Mouse (Mus musculus) MEL (cell line): ENCODE results near the gene Cdan1. TPM values are rescaled to one million over a fixed set of nuclear protein-coding genes. Genes with fewer than 3 reads are reported as not detected.

Experiments
- DNase-seq: peaks from one replicate; pipeline ENCODE4 v3.0.0; 2011; ENCODE audit warnings: low read depth, low spot score
- H3K27ac ChIP-seq: 2 replicates; pipeline ENCODE4 v1.5.1; 2012; ENCODE audit warnings: low read depth, mild to moderate bottlenecking, control low read depth, low read length, moderate library complexity; ENCODE audit not compliant: control insufficient read depth
- H3K27me3 ChIP-seq, 2 experiments: fragments of 150-350 bp in 1 of 2; sonication (generic) in 1 of 2; 2 replicates each; pipeline ENCODE4 v1.6.1; 2012; ENCODE audit warnings: low read length in 2 of 2, mild to moderate bottlenecking in 2 of 2, improper control_type of control experiment in 1 of 2, moderate library complexity in 1 of 2; ENCODE audit not compliant: insufficient read depth in 2 of 2, control insufficient read depth in 1 of 2
- H3K36me3 ChIP-seq, 2 experiments: 2 replicates each; pipeline ENCODE4 v1.6.1; 2012 to 2014; ENCODE audit warnings: low read length in 2 of 2, improper control_type of control experiment in 1 of 2, inconsistent platforms in 1 of 2, mild to moderate bottlenecking in 1 of 2; ENCODE audit not compliant: insufficient read depth in 2 of 2, control insufficient read depth in 1 of 2
- H3K4me1 ChIP-seq, 2 experiments: fragments of 150-350 bp in 1 of 2; sonication (generic) in 1 of 2; 2 replicates each; pipeline ENCODE4 v1.6.1; 2012; ENCODE audit warnings: low read length in 2 of 2, improper control_type of control experiment in 1 of 2, mild to moderate bottlenecking in 1 of 2; ENCODE audit not compliant: insufficient read depth in 2 of 2, control insufficient read depth in 1 of 2
- H3K4me3 ChIP-seq, 2 experiments: fragments of 150-350 bp in 1 of 2; sonication (generic) in 1 of 2; 2 replicates each; pipeline ENCODE4 v1.5.1; 2012; ENCODE audit warnings: low read depth in 2 of 2, low read length in 2 of 2, mild to moderate bottlenecking in 2 of 2, moderate library complexity in 2 of 2, control low read depth in 1 of 2, improper control_type of control experiment in 1 of 2; ENCODE audit not compliant: control insufficient read depth in 1 of 2, insufficient read depth in 1 of 2
- H3K79me2 ChIP-seq: 2 replicates; pipeline ENCODE4 v1.6.1; 2012; ENCODE audit warnings: mild to moderate bottlenecking, low read length, moderate library complexity; ENCODE audit not compliant: control insufficient read depth, poor library complexity, insufficient read depth
- H3K9ac ChIP-seq: 2 replicates; pipeline ENCODE4 v1.6.1; 2012; ENCODE audit warnings: low read depth, mild to moderate bottlenecking, control low read depth, low read length, moderate library complexity; ENCODE audit not compliant: control insufficient read depth, poor library complexity, severe bottlenecking
- H3K9me3 ChIP-seq: fragments of 150-350 bp; sonication (generic); replicated peaks from 2 replicates; pipeline ENCODE4 v1.6.1; 2012; ENCODE audit warnings: mild to moderate bottlenecking, low read length, improper control_type of control experiment, moderate library complexity; ENCODE audit not compliant: insufficient read depth
- CHD2 ChIP-seq: IDR thresholded peaks from 2 replicates; pipeline ENCODE4 v1.6.1; 2011; ENCODE audit warnings: low read length, improper control_type of control experiment
- E2F4 ChIP-seq: IDR thresholded peaks from 2 replicates; pipeline ENCODE4 v1.6.1; 2011; ENCODE audit warnings: low read depth, low read length, improper control_type of control experiment, borderline replicate concordance
- ELF1 ChIP-seq: IDR thresholded peaks from 2 replicates; pipeline ENCODE4 v1.6.1; 2014; ENCODE audit warnings: low read depth, mild to moderate bottlenecking, inconsistent platforms, low read length, improper control_type of control experiment, moderate library complexity
- ETS1 ChIP-seq: IDR thresholded peaks from 2 replicates; pipeline ENCODE4 v1.6.1; 2012; ENCODE audit warnings: low read depth, mild to moderate bottlenecking, inconsistent platforms, low read length, improper control_type of control experiment, moderate library complexity
- GABPA ChIP-seq: IDR thresholded peaks from 2 replicates; pipeline ENCODE4 v1.6.1; 2012; ENCODE audit warnings: low read depth, mild to moderate bottlenecking, inconsistent platforms, low read length, improper control_type of control experiment, moderate library complexity
- GATA1 ChIP-seq: IDR thresholded peaks from 2 replicates; pipeline ENCODE4 v1.6.1; 2011; ENCODE audit warnings: low read depth, low read length, improper control_type of control experiment
- HCFC1 ChIP-seq: IDR thresholded peaks from 2 replicates; pipeline ENCODE4 v1.6.1; 2012; ENCODE audit warnings: low read depth, mild to moderate bottlenecking, inconsistent platforms, low read length, improper control_type of control experiment, moderate library complexity
- KAT2A ChIP-seq: conservative IDR thresholded peaks from 2 replicates; pipeline ENCODE4 v1.6.1; 2012; ENCODE audit warnings: low read depth, low read length, improper control_type of control experiment, inconsistent platforms
- MAX ChIP-seq: IDR thresholded peaks from 2 replicates; pipeline ENCODE4 v1.6.1; 2011; ENCODE audit warnings: low read length, improper control_type of control experiment
- MAZ ChIP-seq: IDR thresholded peaks from 2 replicates; pipeline ENCODE4 v1.6.1; 2012; ENCODE audit warnings: low read depth, mild to moderate bottlenecking, inconsistent platforms, low read length, improper control_type of control experiment
- MEF2A ChIP-seq: IDR thresholded peaks from 2 replicates; pipeline ENCODE4 v1.6.1; 2014; ENCODE audit warnings: low read depth, mild to moderate bottlenecking, inconsistent platforms, low read length, improper control_type of control experiment; ENCODE audit not compliant: poor library complexity, insufficient replicate concordance, severe bottlenecking; ENCODE audit errors: extremely low read depth
- MXI1 ChIP-seq: IDR thresholded peaks from 2 replicates; pipeline ENCODE4 v1.6.1; 2011; ENCODE audit warnings: mild to moderate bottlenecking, low read depth, low read length, improper control_type of control experiment
- POLR2A ChIP-seq, 2 experiments: IDR thresholded peaks; 2 replicates each; pipeline ENCODE4 v1.6.1; 2011 to 2012; ENCODE audit warnings: low read length in 2 of 2, mild to moderate bottlenecking in 2 of 2, control low read depth in 1 of 2, improper control_type of control experiment in 1 of 2, low read depth in 1 of 2, moderate library complexity in 1 of 2; ENCODE audit not compliant: control insufficient read depth in 1 of 2, insufficient read depth in 1 of 2, poor library complexity in 1 of 2
- POLR2AphosphoS5 ChIP-seq: IDR thresholded peaks from 2 replicates; pipeline ENCODE4 v1.6.1; 2012; ENCODE audit warnings: low read depth, borderline replicate concordance, mild to moderate bottlenecking, inconsistent platforms, low read length, moderate library complexity, mixed read lengths
- RAD21 ChIP-seq: IDR thresholded peaks from 2 replicates; pipeline ENCODE4 v1.6.1; 2011; ENCODE audit warnings: mild to moderate bottlenecking, low read depth, low read length, improper control_type of control experiment
- RCOR1 ChIP-seq: IDR thresholded peaks from 2 replicates; pipeline ENCODE4 v1.6.1; 2012; ENCODE audit warnings: low read depth, mild to moderate bottlenecking, inconsistent platforms, low read length, improper control_type of control experiment
- SIN3A ChIP-seq: IDR thresholded peaks from 2 replicates; pipeline ENCODE4 v1.6.1; 2012; ENCODE audit warnings: low read length, improper control_type of control experiment, inconsistent platforms
- TAL1 ChIP-seq: IDR thresholded peaks from 2 replicates; pipeline ENCODE4 v1.6.1; 2012; ENCODE audit warnings: mild to moderate bottlenecking, inconsistent platforms, low read length, moderate library complexity, mixed read lengths
- TCF12 ChIP-seq: IDR thresholded peaks from 2 replicates; pipeline ENCODE4 v1.6.1; 2014; ENCODE audit warnings: low read depth, mild to moderate bottlenecking, inconsistent platforms, low read length, improper control_type of control experiment, moderate library complexity
- UBTF ChIP-seq: IDR thresholded peaks from 2 replicates; pipeline ENCODE4 v1.6.1; 2012; ENCODE audit warnings: low read depth, mild to moderate bottlenecking, inconsistent platforms, low read length, improper control_type of control experiment, moderate library complexity, borderline replicate concordance; ENCODE audit not compliant: insufficient read depth
- USF1 ChIP-seq: IDR thresholded peaks from 2 replicates; pipeline ENCODE4 v1.6.1; 2014; ENCODE audit warnings: low read depth, mild to moderate bottlenecking, inconsistent platforms, low read length, improper control_type of control experiment, moderate library complexity
- ZNF384 ChIP-seq: IDR thresholded peaks from 2 replicates; pipeline ENCODE4 v1.6.1; 2012; ENCODE audit warnings: low read depth, mild to moderate bottlenecking, inconsistent platforms, low read length, improper control_type of control experiment
- polyA plus RNA-seq, 2 experiments: library from polyadenylated mRNA; stranded (reverse) in 1 of 2; unstranded in 1 of 2; fragments of >175 nt in 1 of 2; fragments of >200 nt in 1 of 2; gene quantifications; 2 replicates each; pipeline versions ENCODE4 v1.2.1 to v1.2.4; 2012; ENCODE audit warnings: low replicate concordance in 2 of 2, low read depth in 1 of 2; ENCODE audit not compliant: insufficient read length in 2 of 2, insufficient read depth in 1 of 2, missing spikeins in 1 of 2
- total RNA-seq: library from RNA; depleted of rRNA; stranded (reverse); fragments of 300-350 nt; gene quantifications from 2 replicates; pipeline ENCODE4 v1.2.3, GENCODE M21; 2012

The Cdan1 gene
- total and polyA plus RNA-seq, 3 experiments = 10.9 to 27.6 TPM; not detected in 1

DNA sequence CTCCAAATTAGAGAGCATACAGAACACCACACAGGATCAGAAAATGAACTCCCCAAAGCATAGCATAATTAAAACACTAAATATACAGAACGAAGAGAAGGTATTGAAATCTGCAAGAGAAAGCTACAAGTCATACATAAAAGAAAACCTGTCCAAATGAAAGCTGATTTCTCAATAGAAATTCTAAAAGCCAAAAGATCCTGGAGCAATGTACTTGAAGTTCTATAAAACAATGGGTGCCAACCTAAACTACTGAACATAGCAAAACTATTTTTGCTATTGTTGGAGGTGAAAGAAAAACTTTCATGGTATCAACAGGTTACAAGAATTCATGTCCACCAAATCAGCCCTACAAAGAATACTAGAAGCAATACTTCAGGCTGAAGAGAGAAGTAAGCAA lies 8.7 kb downstream of the Cdan1 start:
- Histone ChIP-seq H3K4me3 (no peak overlapping the region), H3K27me3 (no peaks in the 10 kb centered on the region), H3K9ac (no peak overlapping the region), H3K4me1 (peaks cover 4 to 7% of the 10 kb centered on the region in 2 experiments), H3K36me3 (peaks cover 0 to 18% of the 10 kb centered on the region in 2 experiments; a peak in 2 of 4 replicates), H3K79me2 (no peaks in the 10 kb centered on the region; the same call in 1 of the 2 replicates), H3K27ac (no peak overlapping the region), H3K9me3 (no peaks in the 10 kb centered on the region)
- DNase-seq = no peak
- TF ChIP-seq CHD2 (no peak), RCOR1 (no peak), MXI1 (no peak), POLR2AphosphoS5 (no peak), MAX (no peak)

DNA sequence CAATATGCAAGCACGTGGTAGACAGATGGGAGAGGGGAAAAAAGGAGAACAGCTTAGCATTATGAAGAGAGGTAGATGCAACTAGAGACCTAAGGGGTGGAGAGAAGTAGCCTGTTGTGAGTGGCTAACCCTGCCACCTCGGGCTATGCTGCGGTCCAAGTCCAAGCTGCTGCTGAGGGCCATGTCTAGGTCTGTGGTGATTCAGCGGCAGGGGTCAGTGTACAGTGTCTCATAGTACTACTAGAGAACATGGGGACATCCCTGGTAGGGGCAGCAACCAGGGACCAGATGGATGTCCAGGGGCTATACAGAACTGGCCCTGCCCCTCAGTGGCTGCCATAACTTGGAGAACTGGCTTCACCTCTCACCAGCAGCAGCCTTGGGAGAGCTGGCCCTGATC lies 14.8 kb downstream of the Cdan1 start:
- Histone ChIP-seq H3K4me1 (no peaks in the 10 kb centered on the region), H3K9me3 (no peaks in the 10 kb centered on the region), H3K27me3 (no peaks in the 10 kb centered on the region), H3K9ac (no peak overlapping the region), H3K36me3 (no peaks in the 10 kb centered on the region), H3K4me3 (no peak overlapping the region), H3K27ac (no peak overlapping the region), H3K79me2 (peaks cover 3% of the 10 kb centered on the region; the same call in 1 of the 2 replicates)
- no peak for DNase-seq
- no peak for TF ChIP-seq POLR2A (IDR thresholded peaks at IDR 0.05; ENCODE audit: control insufficient read depth in 1 of 2, insufficient read depth in 1 of 2, low read depth in 1 of 2, low read length in 2 of 2, poor library complexity in 1 of 2)
- TF ChIP-seq MEF2A = no peak
- TF ChIP-seq KAT2A = no peak

DNA sequence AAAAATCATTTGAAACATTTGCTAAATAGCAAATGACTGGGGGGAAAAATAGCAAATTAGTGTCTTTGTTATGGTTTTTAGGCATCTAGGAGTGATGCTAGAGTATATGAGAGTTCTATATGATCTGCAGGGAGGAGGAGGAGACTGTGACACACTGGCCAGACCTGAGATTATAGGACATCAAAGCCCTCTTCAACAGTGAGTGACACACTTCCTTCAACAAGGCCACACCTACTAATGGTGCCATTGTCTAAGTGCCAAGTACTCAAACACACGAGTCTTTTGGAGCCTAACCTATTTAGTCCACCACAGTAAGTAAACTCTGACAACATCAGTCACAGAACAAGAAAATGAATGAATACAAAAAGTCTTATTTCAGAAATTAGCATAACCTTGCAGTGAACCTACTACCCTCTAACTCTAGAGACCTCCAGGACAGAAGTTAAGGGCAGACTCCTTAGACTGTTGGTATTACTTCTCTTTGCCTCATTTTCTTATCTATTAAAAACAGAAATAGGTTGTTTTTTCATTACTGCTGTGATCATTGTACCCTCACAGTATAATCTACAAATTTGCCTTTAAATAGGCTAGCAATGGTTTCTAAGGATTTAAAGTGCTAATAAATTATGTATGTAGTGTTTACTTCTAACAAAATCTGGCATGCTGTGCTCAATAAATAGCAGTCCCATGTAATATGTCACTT lies 22.8 kb downstream of the Cdan1 start:
- no peaks in the 10 kb centered on the region for H3K27me3 ChIP-seq
- H3K9me3 ChIP-seq = no peaks in the 10 kb centered on the region
- peak overlapping the region; percentile 82 for H3K27ac ChIP-seq
- H3K9ac ChIP-seq = peak overlapping the region; percentile 21; the same call in 1 of the 2 replicates
- DNase-seq = peak; percentile 82
- H3K4me1 ChIP-seq = peaks cover 12 to 30% of the 10 kb centered on the region in 2 experiments
- H3K79me2 ChIP-seq = no peaks in the 10 kb centered on the region
- peak overlapping the region in 1 of 2 experiments; percentile 52; a peak in 2 of 4 replicates for H3K4me3 ChIP-seq
- peaks cover 0 to 27% of the 10 kb centered on the region in 2 experiments; a peak in 2 of 4 replicates for H3K36me3 ChIP-seq
- TF ChIP-seq GATA1 = peak; percentile 44; the same call in 1 of the 2 replicates
- no peak for TF ChIP-seq UBTF
- peak; percentile 30; the same call in 1 of the 2 replicates for TF ChIP-seq ETS1
- TF ChIP-seq E2F4 = no peak
- TF ChIP-seq ZNF384 = peak; percentile 39; the same call in 1 of the 2 replicates
- 0 out of 2 replicates have a peak, but pooled peaks have one; percentile 14 for TF ChIP-seq HCFC1
- no peak for TF ChIP-seq ELF1
- TF ChIP-seq MEF2A = peak; percentile 12; the same call in 1 of the 2 replicates
- no peak for TF ChIP-seq CHD2
- TF ChIP-seq MAZ = no peak
- peak; percentile 53 for TF ChIP-seq RCOR1
- 0 out of 2 replicates have a peak, but pooled peaks have one; percentile 29 for TF ChIP-seq MXI1
- TF ChIP-seq RAD21 = no peak
- TF ChIP-seq POLR2A (IDR thresholded peaks at IDR 0.05; ENCODE audit: control insufficient read depth in 1 of 2, insufficient read depth in 1 of 2, low read depth in 1 of 2, low read length in 2 of 2, poor library complexity in 1 of 2) = no peak
- TF ChIP-seq TAL1 = peak; percentile 63
- 0 out of 2 replicates have a peak, but pooled peaks have one; percentile 56 for TF ChIP-seq SIN3A
- no peak for TF ChIP-seq GABPA
- no peak for TF ChIP-seq KAT2A
- no peak for TF ChIP-seq USF1
- TF ChIP-seq TCF12 = peak; percentile 68; the same call in 1 of the 2 replicates
